Mouse (Mus musculus) CD4-positive, CD25-positive, alpha-beta regulatory T cell, adult 2 months (primary cell): ENCODE data around the gene Abhd14b.

ENCODE experiments used
- DNase-seq: peaks from one replicate; pipeline ENCODE4 v3.0.0-alpha.2; 2012; ENCODE audit warnings: low read depth, low spot score

Gene Abhd14b

DNA sequence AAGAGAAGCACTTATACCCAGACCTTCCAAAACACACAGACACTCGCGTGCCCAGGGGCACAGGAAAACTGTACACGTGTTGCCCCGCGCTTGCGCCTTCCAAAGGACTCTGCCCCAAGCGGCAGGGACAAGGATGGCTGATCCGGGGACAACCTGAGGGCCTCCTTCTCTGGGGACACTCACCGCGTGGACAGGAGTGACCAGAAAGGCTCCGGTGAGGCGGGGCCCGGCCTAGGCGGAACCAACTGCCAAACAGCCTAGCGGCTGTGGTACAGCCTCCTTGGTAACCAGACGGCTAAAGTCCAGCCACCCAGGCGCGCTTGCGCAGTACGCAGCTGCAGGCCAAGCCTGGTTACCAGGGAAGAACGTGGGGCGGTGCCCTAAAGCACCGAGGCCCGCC lies at the start of gene Abhd14b, which contains the start of gene Abhd14a:
Abhd14b (plus strand) TSS at position 112 of the 400 bp plus-strand sequence.
Abhd14a (minus strand) TSS at position 331 of the 400 bp plus-strand sequence.
- DNase-seq, result peak; percentile 77

DNA sequence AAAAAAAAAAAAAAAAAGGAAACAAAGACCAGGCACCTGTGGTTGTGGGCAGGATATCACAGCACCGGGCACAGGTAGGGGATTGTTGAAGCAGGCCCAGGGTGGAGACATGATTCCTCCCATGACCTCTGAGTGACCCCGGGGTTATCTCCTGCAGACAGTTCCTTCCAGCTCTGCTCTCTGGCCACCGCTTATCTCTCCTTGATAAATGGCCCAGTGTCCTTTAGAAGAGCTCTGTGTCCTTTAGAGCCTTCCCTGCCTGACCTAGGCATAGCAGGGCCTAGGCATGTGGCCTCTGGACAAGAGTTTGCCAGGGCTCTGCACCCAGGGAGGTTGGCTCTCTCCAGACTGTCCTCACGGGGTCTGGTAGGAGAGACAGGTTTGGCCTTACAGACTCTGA lies 49.5 kb upstream of the Abhd14b start:
- no peak for DNase-seq

DNA sequence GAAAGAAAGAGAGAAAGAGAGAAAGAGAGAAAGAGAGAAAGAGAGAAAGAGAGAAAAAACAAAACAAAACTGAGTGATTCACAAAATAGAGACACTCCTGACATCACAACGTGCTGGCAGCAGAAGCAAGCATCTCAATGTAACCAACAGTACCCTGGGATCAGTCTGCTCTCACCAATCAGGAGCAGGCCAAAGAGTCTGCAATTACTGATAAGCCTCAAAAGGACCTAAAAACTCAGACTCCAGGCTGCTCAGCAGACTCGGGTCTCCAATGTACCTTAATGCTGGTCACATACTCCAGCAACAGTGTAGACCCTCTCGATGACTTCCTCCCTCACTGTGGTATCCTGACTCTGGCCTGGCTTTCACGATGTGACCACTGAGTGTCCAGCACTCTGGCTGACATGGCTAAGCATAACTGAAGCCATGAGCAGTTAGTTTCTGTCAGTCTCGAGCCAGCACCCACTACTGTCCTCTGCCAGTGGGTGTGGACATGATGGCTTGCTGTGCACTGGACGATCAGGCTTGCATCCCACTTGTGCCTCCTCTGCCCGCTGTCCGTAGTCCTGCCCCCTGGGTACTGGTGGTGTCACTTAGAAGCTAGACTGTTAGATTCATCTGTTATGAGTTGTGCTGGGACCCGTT lies 48.5 kb upstream of the Abhd14b start:
- no peak for DNase-seq

DNA sequence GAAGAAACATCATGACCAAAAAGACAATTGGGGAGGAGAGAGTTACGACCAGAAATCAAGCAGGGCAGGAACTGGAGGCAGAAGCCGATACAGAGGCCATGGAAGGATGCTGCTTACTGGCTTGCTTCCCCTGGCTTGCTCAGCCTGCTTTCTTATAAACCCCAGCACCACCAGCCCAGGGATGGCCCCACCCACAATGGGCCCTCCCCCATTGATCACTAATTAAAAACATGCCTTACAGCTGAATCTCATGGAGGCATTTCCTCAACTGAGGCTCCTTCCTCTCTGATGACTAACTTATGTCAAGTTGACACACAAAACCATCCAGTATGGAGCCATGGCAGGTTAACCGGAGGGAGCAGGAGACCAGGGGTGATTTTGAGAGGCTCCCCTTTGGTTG lies 47.5 kb upstream of the Abhd14b start:
- DNase-seq, result no peak

DNA sequence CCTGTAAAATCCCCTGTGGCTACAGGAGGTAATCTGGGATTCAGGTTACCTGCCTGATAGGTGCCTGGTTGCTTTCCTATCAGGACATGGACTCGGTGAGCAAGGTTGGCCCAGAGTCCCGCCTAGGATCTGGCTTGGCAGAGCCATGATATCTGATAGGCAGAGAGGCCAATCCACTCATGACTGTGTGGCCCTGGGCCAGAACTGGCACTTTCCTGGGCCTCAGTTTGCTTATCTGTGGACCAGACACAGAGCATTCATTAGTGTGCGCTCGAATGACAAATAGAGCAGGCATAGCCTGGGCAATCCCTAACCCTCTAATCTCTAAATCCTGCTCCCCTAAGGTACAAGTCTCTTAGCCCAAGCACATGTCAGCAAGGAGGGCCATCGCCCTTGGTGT lies 45.1 kb upstream of the Abhd14b start:
- no peak for DNase-seq

DNA sequence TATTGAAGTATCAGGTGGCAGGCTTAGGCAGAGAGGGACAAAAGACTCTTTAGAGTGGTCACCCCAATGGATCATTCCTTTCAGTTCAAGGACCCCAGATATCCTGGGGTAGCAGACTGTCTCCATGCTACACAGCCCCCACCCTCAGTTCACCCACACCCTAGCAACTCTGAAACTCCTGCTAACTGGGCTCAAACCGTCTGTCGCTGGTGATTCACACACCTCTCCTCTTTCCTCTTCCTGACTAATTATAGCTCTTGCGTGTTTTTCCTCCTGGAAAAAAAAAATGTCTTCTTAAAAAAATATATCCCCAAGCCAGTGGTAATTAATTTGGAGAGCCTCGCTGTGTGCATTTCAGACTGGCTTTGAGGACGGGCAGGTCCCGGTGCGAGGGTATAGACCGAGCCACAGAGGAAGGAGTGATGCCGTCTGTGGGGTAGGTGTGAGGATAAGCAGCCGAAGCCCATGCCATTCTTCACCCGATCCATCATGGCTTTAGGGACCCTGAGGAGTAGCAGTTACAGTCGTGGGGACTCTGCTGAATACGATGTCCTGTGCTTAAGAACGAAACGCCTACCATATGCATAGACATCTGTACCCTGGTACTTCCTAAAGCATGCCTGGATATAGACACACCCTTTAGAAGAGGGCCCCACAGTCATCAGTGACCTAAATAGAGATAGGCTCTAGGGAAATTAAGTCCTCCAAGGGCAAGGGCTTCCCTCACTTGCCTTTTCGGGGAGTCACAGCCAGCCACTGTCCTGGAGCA lies 44.5 kb upstream of the Abhd14b start:
- no peak for DNase-seq

DNA sequence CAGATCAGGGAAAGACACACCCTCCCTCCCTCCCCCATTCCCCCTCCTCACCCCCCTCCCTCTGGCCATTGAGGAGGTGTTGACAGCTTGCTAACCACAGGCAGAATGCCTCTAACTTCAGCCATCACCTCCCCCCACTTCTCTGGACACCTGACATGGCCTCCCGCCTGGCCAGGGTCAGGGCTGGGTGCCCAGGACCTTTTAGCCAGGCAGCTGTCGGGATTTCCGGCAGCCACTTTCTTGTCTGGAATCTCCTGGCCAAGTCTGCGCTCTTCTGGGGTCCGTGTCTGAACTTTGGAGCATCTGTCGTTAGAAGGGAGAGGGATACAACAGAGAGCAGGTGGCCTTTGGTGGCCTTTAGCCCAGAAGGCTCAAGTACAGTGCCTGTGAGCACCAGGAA lies 42.0 kb upstream of the Abhd14b start:
- DNase-seq, result no peak

DNA sequence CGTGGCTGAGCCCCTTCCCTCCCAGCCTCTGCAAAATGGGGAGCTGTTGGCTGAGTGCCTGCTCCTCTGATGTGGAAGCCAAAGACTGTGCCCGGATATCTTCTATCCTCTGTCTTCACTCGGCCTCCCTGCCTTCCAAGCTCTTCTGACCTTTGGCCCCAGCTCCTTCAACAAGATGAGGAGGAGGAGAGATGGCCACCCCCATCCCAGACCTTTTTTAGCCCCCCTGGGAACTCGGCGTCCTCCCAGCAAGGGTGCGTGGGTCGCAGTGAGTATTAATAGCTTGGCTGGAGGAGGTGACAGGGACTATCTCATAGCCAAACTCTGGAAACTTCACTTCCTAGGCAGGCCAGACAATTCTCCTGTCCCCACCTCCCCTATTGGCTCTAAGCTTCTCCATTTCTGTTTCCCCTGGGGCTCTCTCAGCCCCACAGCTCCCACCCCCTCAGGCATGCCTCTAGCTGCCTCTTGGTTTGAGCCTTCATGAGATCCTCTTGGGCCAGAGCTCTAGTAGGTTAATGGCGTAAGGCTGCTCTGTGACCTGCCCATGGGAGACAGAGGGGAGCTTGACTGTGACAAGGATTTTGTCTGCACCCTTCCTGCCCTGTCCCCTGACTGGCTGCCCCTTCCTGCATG lies 40.7 kb upstream of the Abhd14b start:
- DNase-seq, result no peak

DNA sequence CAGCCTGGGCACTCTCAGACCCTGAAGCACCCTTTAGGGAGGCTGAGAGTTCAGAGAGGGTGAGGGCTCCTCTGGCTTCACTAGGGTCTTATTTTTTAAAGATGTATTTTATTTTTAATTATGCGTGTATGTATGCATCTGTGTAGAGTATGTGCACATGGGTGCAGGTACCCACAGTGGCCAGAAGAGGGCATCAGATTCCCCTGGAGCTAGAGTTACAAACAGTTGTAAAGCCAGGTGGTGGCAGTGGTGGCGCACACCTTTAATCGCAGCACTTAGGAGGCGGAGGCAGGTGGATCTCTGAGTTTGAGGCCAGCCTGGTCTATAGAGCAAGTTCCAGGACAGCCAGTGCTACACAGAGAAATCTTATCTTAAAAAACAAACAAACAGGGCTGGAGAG lies 38.2 kb upstream of the Abhd14b start:
- peak; percentile 31 for DNase-seq

DNA sequence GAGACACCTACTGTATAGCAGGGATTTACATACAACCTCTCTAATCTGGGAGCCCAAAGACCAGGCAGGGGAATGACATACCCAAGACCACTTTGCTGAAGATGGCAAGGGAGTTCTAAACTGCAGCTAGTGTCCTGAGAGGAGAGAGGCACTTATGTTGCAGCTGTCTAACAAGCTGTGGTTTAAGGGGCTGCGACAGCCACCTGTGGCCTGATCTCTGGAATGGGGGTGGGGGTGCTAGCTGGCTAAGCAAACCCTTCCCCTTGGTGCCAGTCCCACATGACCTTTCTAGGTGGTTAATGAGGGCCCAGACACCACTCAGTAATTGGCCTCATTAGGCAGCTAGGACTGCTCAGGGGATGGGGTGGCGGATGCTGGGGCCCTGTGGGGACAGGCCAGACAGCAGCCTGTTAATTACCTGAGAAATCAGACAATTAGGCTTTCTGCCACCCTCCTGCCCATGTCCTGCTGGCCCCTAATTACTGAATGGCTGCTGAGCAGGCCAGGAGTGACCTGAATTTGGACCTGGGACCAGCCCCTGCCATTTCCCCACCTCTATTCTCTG lies 37.1 kb upstream of the Abhd14b start:
- DNase-seq, result no peak

DNA sequence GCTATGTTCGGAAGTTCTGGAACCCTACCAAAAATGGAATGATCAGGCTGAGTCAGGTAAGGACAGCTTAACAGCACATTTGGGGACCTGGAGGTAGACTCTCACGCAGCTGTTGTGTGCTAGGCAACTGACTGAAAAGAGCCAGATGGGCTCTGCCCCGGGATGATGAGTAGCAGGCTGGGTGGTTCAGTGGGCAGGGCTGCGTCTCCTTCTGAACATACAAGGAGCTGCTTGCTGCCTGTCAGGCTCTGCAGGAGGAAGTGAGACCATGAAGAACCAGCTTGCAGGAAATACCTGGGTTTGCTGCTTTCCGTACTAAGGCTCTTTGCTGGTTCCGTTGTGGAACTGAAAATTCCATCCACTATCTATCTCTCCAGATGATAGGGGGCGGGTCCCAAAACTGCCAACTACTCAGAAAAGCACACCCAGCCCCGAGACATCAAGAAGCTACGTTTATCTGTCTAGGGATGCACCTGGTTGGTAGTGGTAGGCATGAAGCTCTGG lies 36.1 kb upstream of the Abhd14b start:
- DNase-seq, result peak; percentile 21

DNA sequence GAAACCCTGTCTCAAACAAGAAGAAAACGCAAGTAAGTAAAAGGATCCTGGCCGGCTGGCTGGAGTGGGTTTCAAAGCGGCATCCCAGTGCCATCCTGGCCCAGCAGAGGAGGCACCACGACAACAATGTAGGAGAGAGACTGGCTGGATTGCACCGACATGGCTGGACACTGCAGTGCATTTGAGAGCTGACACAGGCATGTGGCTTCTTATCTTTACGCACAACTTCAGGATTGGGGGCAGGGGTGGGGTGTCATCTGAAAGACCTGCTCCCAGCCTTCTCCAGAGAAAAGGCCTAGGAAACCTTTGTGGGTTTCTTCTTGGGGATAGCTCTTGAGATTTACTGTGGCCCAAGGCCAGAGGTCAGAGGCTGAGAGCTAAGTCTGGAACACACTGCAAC lies 35.5 kb upstream of the Abhd14b start:
- DNase-seq, result no peak

DNA sequence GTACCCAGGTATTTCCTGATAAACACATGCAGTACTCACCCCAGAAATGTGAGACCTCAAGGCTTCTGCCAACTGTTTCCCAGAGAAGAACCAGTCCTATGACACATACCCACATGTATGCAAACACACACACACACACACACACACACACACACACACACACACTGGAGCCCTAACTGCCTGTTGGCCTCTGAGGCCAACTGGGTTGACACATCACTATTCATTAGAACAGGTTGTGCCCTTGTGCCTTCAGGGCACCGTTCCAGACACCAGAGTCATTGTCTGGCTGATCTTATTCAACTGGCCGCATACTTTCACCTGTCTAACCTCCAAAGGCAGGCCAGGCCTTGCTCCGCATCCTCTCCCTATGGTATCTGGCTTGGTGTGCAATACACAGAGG lies 35.0 kb upstream of the Abhd14b start:
- no peak for DNase-seq

DNA sequence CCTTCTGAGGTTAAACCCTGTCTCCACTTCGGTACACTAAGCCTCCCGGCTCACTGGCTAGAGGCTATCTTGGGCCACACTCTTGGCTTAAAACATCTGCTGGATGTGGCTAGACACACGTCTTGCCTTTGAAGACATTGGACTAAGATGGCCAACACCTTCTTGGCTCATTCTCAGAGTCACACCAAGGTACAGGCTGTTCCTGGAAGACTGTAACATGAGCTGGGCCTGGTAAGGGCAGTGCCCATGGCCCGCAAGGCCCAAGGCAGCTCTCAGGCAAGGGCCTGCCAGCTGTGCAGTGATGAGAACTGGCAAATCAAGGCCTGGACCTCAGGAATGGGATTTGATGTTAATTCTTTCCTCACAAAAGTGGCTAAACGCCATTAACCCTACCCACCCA lies 33.7 kb upstream of the Abhd14b start:
- no peak for DNase-seq

DNA sequence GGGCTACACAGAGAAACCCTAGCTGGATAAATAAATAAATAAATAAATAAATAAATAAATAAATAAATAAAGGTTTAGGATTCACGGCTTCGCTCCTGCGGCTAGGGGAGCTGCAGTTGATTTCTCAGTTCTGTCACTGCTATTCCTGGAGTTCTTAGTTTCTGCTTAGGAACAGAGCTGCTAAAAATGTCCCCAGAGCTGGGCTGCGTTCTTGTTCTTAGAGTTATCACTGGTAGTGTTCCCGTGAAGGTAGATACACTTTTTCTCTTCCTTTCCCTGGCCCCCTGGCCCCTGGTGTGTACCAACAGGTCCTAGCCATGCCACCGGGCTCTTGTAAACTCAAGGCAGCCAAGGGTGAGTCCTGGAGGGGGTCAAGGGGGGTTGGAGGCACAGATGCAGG lies 30.4 kb upstream of the Abhd14b start:
- DNase-seq, result no peak

DNA sequence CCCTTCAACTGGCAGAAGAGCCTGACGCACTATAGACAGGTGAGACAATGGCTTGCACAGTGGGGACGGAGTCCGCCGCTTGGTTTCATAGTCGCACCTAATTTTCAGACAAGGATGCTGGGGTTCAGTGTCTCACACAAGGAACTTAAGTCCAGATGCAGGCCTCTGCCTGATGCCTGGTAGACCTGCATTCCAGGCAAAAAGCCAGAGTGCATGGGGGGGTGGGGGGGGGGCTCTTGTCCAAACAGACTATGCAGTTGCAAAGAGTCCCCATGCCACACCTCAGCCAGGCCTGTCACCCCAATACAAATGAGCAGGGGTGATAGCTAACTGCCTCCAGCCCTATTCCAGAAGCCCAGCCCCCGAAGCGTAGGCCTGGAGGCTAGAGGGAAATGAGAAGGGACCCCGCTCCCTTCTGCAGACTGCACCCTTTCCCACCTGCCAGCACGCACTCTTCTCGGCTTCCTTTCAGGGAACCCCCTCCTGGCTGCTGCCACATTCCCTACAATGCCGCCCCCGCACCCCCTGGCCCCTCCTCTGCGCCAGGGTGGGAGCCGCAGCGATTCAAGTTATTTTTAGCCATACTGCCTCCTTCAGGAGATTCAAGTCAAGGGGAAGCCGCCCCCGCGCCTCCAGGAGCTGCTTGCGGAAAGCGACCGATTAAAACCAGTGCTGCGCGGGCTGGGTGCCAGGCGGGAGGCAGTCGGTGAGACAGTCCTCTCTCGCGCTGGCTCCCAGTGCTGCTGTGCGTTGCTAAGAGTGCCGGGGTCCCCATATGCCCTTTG lies 29.2 kb upstream of the Abhd14b start:
- peak; percentile 64 for DNase-seq

DNA sequence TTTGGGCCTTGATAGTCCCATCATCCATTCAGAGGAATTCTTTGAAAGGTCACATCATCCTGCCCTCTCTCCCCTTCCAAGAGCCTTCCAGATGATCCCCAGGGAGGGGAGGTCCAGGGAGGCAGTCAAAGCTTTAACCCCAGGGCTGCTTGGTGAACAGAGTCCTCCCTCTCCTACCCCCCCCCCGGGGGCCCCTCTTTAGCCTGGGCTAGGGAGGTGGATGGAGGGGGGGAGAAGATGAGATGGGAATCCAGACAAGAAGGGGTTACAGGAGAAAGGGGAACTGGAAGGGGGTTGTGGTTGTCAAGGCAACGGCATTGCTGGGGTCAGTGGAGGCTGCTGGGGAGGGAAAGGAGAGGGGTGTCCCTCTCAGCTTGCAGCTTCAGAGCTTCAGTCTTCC lies 26.7 kb upstream of the Abhd14b start:
- DNase-seq, result no peak

DNA sequence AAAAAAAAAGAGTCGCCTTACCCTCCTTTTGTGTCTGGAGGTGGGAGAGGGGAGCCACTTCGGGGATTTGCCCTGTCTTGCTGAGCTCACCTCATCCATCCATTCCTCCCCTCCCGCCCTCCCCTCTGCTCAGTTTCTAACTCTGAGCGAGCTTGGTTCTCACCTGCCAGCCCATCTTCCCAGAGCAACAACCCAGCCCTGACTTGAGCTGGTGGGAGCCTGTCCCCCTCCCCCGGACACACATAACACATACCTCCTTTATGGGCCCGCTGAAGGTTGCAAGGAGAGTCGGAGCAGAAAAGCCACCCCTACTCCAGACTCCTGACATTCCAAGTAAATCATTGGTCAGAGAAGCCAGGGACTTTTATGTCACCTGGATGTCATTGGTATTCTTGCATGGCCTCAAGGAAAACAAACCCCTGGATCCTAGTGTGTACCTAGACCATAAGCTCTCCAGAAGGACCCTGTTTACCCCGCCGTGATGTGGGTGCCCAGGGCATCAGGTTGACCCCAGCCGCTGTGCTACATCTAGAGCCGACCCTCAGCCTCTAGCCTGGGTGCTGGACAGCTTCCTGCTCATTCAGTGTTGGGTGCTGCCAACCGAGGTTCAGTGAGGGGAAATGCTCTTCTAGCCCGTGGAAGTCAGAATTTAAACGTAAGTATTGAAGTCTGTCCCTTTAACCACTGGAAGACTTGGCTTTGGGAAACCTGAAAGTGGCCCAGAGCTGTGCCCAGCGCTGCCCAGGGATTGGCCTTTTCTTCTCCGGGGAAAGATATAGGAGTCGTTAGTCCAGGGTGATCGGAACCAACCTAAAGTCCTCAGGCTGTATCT lies 26.0 kb upstream of the Abhd14b start:
- DNase-seq, result no peak

DNA sequence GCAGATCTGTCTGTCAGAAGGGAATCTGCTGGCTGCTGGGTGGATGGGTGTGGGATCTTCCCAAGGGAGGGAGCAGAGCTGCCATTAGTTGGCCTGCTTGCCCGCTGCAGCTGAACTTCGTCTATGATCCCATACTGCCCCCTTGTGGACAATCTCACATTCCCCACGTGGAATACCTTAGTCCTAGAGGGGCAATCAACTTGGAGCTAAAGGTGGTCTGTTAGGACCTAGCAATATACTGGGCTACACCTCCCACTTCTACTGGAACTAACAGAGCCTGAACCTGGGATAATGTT lies 25.4 kb upstream of the Abhd14b start:
- peak; percentile 90 for DNase-seq

DNA sequence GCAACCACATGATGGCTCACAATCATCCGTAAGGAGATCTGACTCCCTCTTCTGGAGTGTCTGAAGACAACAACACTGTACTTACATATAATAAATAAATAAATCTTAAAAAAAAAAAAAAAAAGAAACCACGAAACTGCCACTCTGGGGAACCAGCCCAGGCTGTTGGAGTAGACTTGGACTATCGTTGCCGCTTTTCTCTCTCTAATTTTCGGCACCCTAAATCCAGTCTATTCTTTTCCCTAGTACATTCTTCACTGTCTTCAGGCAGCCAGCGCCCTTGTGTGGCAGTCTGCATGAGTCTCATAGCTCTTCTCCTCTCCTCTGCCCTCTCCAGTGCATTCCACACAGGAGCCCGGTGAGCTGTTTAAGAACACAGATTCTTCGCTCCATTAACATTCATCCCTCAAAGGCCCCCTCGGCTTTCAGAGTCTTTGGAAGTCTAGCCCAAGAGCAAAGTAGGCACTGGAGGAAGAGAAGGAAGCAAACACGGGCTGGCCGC lies 18.5 kb upstream of the Abhd14b start:
- DNase-seq, result no peak
